Mouse (Mus musculus): ENCODE measurements around the gene Sptan1.
"Not testable (repeated sequence)": the region's sequence is repeated elsewhere in the genome, so short reads cannot be mapped to it uniquely, and the experiment has no call there.

Gene Sptan1

DNA sequence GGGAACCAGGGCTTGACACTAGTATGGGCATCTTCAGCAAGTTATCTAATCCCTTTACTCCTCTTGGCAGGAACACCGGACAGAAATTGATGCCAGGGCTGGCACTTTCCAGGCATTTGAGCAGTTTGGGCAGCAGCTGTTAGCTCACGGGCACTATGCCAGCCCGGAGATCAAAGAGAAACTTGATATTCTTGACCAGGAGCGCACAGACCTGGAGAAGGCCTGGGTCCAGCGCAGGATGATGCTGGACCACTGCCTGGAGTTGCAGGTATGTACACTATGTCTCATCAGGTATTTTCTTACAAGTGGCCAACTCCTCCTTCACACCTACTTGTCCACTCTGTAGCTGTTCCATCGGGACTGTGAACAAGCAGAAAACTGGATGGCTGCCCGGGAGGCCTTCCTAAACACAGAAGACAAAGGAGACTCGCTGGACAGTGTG is 45.5 kb downstream of the Sptan1 start:
- DNase-seq: no peak

DNA sequence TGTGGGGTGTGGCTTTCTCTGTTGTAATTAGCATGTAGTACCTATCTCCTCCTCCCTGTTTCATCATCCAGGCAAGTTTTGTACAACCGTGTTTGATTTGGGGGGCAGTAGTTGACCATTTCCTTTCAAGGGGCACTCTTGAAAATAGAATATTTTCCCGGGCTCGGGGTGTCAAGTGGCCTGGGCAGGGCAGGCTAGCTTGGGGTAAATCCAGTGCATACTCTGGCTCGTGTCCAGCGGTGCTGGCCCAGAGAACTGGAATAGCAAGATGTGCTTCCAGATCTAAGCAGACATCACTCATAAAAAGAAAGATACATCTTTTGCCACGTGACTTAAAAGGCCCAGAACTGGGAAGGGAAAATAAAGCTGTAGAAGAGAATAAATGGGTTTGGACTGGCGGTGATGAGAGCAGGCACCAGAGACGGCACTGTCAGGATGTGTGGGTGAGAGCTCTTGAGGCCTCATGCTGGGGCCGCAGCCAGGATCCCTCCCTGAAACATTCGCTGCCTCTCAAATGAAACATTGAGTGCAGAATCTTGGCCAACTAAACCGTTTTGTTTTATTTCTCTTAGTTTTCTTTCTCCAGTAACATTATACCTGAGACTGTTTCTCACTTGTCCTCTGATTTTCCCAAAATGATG is 49.1 kb downstream of the Sptan1 start:
- no peak for DNase-seq

DNA sequence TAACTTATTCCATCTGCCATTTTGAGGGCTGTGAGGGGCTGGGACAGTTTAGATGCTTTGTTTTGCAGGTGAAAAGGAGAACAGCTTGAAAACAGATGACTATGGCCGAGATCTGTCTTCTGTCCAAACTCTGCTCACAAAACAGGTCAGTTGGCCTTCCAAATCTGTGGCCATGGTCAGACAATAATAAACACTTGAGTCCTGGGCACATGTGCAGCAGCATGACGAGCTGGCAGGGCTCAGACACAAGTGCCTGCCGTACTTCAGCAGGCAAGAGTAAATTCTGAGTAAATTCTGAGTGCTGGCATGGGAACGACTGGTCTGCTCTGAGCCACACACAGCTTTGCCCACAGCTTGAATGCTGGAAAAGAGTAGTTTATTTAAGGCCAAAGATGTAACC is 60.1 kb downstream of the Sptan1 start:
- no peak for DNase-seq

DNA sequence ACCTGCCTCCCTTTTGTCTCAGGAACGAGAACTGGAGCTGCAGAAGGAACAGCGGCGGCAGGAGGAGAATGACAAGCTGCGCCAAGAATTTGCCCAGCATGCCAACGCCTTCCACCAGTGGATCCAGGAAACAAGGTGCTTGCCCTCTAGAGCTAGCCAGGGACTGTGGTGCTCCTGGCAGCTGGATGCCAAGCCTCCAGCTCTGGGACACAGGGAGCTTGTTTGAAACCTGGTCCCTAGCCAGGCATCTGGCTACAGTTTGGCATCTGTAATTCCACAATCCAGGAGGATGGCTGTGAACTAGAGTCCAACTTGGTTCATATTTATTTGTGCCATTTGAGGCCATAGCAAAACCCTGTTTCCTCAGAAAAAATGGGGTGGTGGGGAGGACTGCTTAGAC is 61.6 kb downstream of the Sptan1 start:
- no peak for DNase-seq

DNA sequence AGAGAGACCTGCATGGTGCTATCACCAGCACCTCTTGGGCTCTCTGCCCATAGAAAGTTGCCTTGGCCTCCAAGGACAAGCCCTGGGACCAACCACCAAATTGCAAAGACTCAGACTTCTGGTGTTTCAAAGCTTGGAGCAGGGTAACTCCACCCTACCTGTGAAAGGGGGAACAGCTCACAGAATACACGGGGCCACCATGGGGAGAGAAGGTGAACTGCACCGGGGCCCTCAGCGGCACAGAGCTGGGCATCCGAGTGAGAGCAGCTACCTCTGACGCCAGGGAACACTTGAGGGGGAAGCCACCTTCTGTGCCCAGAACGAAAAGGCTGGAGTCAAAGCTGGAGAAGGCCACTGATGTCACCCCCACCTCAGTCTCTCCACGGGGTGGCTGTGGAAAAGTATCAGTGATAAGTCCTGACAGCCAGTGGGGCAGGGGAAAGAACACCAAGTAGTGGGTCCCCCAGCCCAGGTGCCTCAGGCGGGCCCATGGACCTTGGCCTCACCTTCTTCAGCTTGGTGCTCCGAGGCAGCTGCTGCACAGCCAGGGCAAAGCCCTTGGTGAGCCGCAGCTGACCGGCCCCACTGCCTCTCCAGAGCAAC is 67.0 kb downstream of the Sptan1 start:
- DNase-seq: no peak

DNA sequence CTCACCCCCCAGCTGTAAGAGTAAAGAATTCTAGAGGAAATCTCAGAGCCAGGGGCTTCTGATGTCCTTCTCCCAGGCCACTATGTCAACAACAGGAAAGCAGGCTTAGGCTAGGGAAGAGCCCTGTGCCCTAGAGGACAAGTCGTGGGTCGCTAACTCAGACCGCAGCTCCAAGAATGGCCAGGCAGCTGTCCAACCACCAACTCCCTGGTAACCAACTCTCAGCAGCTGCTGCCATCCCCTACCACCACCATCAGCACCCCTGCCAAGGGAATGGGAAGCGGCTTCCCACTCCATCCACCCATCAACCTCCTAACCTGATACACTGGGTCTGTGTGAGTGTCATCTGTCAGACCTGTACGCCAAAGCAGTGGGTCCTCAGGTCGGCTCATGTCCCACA is 67.6 kb downstream of the Sptan1 start:
- DNase-seq: no peak

DNA sequence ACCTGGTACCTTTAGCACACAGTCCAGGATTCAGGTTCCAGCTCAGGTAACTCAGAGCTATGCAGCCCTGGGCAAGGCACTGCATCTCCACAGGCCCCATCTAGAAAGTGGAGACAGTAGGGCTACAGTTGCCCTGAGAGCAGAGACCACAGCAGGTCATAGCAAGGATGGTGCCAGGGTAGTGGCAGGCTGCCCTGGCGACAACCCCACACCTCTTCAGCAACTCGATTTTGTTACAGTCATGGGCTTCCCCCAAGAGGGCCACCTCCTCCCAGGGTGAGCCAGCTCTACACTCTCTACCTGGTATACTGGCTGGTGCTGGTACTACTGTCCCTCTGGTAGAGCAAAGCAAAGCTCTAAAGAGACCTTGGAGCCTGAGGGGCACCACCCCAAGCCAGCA is 72.4 kb downstream of the Sptan1 start:
- no peak for DNase-seq

DNA sequence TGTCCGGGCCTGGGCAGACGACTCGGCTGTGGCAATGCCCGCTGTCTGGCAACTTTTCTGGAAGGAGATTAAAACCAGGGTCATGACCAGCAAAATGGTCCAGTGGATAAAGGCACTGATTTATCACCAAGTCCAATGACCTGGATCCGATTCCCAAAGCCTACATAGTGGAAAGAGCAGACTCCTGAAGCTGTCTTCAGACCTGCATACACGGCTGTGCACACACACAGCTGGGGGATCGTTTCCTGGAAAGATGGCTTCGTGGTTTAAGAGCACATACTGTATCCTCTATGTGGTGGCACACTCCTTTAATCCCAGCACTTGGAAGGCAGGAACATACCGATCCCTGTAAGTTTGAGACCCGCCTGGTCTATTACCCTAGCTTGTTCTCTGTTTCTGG is 73.0 kb downstream of the Sptan1 start:
- DNase-seq: no peak

DNA sequence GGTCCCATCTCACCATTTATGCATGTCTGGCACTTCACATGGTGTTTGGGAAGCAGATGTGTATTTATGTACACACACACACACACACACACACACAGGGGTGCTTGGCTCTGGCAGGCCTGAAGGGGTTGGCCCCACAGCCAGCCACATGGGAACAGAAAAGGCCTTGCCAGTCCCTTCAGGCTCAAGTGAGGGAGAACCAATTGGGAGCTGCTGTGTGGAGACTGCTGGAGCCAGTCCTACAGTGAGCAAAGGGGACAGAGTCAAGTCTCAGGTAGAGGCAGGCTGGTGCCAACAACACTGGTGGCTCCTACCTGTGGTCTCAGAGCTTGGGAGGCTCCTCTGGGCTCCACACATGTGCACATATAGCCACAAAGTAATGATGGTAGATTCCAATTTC is 74.3 kb downstream of the Sptan1 start:
- DNase-seq: no peak

DNA sequence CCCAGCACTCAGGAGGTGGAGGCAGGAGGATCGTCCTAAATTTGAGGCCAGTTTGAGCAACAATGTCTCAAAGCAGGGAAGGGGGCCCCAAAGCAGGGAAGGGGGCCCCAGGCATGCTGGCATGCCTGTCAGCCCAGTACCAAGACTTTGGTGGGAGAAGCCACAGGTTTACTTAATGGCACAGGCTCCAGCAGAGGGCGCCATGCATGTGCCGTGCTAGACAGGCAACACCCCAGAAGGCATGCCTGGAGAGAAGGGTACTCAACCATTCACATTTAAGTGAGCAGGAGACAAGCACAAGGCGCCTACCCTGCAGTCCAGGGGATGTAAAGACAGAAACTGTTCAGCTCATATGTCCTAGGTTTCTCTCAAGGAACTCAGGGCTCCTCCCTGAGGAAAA is 77.1 kb downstream of the Sptan1 start:
- DNase-seq: peak; percentile 60 to 84

DNA sequence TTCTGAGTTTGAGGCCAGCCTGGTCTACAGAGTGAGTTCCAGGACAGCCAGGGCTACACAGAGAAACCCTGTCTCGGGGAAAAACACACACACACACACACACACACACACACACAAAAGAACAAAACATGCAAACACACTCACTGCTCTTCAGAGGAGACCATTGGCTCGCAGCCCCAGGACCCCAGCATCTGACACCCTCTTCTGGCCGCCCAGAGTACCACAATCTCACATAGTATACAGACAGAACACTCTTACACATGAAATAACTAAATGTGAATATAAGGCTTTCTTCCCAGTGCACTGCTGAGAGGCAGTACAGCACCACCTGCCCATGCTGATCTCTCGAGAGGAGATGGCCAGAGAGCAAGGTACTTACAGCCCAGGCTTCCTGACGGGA is 79.2 kb downstream of the Sptan1 start:
- DNase-seq: no peak

DNA sequence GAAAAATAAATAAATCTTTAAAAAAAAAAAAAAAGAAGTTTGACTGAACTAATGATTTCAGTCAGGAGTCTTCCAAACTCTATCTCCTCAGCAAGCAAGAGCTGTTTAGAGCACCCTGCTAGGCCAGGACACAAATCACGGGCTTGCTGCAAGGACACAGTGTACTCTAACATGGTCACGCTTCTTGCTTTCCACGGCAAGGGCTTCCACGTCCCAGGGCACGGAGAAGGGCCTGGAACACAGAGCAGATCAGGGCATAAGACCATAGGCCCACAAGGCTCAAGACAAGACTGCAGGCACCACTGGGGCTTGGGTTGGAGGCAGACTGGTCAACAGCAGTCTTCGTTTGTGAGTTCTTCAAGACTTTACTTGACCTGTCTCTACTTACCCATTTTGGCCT is 81.8 kb downstream of the Sptan1 start:
- DNase-seq: no peak

DNA sequence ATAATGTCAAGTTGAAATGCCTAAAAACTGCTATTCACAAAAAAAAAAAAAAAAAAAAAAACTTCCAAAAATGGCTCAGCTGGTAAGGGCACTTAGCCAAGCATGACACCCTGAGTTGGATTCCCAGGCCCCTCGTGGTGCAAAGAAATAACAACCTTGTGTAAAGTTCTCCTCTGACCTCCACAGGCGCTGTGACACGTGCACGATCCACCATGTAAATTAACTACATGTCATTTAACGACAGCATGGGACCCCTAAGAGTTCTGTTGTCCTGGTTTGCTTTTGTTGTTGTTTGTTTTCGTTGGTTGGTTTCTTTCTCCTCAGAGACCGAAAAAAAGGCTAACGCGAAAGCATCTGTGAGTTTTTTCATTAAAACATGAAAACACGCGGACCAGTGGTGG is 82.7 kb downstream of the Sptan1 start:
- DNase-seq: no peak

DNA sequence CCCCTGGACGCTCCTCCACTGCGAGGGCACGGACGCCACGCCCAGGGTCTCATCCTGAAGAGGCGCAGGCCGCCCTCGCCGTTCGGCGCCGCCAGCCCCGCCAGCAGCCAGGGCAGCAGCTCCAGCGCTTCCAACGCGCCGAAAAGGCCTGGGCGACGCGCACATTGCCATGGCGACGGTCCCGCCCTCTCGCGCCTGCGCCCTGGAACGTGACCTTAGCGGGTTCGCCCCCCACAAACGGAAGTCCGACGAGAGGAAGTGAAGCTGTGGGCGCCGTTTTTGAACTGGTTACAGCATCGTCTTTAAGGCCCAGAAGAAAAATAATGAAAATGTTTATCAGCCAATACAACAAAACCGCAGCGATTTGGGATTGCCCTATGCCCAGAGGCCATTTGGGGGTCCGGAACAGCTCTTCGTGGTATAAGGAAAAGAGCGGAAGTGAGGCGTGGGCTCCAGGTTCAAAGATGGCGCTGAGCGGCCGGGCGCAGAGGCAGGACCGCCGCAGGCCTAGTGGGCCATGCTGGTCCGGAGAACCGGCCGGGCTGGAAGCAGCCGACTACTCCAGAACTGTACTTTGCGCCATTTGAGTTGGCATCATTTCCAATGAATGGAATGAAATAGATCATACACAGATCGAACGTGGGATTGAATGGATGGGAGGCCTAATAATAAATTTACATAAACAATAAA is 83.5 kb downstream of the Sptan1 start, which contains the start of gene Wdr34:
TSS of gene Wdr34 (minus strand) at position 183 of the 690 bp plus-strand sequence.
- DNase-seq: peak; percentile 97 to 98

DNA sequence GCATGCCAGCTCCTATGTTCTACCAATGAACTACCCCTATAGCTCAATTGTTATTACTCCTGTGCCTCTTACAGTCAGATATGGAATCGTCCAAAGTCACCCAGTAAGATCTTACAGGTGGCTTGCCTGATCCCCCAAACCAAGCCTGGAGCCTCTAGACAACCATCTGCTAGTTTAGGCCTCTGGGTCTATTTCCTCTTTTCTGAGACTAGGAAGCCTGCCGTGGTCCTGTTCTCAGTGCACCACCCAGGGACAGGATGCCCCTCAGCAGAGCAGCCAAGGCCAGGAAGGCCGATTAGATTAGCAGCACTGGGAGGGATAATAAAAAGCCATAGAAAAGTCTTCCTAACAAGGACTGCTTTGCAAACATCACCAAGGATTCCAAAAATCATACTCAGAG is 84.5 kb downstream of the Sptan1 start:
- DNase-seq: no peak

DNA sequence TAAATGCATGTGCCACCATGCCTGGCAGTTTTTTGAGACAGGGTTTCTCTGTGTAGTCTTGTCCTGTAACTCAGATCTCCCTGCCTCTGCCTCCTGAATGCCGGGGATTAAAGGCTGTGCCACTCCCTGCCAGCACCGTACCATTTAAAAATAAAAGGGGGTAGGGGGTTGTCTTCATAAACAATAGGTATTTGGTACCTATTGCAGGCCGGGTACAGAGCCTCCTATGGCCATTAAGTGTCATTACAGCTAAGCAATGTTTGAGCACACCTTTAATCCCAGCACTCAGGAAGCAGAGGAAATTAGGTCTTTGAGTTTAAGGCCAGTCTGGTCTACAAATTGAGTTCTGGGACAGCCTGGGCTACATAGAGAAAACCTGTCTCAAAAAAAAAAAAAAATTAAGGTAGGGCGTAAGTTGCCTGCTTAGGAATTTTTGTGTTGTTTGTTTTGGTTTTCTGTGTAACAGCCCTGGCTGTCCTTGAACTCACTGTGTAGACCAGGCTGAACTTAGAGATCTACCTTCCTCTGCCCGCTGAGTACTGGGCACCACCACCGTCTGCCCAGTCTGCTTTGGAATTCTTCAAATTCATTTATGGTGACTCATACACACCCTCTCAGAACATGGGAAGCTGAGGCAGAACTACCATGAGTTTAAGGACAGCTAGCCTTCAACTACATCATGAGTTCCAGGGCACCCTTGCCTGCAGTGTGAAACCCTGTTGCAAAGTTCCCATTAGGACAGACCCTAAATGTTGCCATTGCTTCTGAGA is 86.8 kb downstream of the Sptan1 start:
- no peak for DNase-seq

DNA sequence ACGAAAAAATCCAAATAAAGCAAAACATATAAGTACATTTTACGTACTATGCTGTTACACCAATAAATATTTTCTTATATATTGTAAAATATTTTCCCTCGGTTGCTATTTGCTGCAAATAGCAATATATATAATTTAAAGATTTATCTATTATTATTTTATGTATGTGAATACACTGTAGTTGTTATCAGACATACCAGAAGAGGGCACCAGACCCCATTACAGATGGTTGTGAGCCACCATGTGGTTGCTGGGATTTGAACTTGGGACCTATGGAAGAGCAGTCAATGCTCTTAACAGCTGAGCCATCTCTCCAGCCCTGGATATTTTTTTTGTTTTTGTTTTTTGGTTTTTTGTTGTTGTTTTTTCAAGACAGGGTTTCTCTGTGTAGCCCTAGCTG is 90.0 kb downstream of the Sptan1 start:
- not testable (repeated sequence) for DNase-seq

DNA sequence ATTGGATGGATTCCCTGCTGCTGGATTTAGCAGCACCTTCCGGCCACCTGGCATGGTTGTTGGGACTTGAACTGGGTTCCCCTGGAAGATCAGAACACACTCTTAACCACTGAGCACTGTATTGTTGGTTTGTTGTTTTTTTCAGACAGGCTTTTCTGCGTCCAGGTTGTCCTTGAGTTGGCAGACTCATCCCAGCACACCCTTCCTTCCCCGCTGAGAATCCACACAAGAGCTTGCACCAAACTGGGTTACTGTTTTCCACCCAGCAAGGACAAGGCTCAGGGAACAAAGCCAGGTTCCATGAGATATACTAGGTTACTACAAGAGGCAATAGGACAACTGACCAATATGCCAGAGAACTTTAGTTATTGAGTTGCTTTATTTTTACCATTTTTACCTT is 91.4 kb downstream of the Sptan1 start:
- DNase-seq: no peak

DNA sequence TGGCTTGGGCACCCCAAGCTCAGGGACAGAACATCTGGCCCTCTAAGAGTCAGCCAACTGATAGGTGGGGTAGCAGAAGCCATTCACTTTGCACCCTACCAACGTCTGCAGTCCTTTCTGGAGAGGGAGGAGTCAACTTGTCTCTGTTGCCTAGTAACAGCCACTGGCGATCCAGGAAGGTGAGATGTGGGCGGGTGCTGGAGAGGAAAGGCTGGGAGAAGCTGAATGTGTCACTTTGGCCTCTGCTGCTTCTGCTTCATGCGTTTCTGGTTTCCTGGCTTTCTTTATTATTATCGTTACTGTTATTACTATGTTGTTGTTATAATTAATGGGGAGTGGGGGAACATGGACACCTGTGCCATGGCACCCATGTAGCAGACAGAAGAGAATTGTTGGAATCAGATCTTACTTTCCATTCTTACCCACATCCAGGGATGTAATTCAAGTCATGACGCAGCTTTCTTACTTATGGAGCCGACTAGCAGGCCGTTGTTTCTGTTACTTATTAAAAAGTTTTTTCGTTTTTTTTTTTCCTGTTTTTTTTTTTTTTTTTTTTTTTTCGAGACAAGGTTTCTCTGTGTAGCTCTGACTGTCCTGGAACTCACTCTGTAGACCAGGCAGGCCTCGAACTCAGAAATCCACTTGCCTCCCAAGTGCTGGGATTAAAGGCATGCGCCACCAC is 92.0 kb downstream of the Sptan1 start, which contains the start of gene Set:
TSS of gene Set (plus strand) at position 156 of the 682 bp plus-strand sequence.
- no peak for DNase-seq

DNA sequence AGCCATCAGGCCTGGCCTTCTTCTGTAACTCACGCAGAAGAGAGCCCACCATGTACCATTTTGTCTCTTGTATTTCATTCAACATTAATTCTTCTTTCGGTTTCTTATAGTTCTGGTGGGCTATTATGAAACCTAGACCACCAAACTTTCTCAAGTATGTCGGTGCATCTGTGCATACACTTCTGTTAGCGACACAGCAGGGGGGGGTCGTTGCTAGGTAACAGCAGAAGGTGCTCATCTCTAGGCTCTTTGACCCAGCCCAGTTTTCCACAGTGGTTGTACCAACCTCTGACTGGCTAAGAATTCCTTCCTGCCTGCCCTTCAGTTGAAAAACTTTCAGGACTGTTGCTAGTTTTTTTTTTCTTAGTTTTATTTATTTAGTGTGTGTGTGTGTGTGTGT is 93.1 kb downstream of the Sptan1 start:
- DNase-seq: no peak

DNA sequence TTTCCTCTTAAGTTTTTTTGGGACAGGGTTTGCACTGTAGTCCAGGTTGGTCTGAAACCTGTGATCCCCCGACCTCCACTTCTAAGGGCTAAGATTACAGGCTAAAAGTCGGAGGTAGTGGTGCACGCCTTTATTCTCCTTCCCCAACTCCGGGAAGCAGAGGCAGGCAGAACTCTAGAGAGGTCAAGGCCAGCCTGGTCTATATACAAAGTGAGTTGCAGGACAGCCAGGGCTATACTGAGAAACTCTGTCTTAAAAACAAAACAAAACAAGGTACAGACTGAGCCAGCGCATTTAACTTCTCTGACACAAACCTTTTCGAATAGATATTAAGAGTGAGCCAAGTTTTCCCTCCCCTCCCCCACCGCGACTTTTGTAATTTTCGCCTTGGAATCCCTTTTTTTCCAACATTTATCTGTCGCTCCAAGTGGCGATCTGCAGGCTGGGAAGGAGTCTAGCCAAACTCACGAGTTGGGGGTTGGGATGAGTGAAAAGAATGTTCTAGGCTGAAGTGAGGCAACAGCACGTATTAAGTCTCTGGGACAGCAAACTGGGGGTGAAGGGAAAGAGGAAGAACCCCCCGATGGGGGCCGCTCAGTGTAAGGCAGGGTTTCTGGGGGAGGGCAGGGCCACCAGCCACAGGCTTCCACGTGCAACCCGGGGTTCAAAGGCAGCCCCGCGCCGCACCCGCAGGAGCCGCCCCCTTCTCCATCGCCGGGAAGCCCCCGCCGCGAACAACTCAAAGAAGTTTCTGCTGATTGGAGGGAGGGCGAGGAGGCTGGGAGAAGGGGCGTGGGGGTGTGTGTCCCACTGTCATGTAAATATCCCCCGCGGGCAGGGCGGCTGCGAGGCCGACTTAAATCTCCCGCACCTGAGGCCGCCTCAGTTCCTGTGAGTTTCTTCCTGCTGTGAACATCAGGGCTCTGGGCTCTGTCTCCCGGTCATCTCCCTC is 96.1 kb downstream of the Sptan1 start:
- DNase-seq: peak in 1 of 2 experiments; percentile 44

All from kidney, adult 8-10 months (tissue).